Mouse (Mus musculus): Measurements from ENCODE around the gene Gm10447. TPM values are rescaled to one million over a fixed set of nuclear protein-coding genes. Genes with fewer than 3 reads are reported as not detected.

Gene Gm10447
- total RNA-seq, 2 experiments from 2014 or later = 0.12 to 0.15 TPM

DNA sequence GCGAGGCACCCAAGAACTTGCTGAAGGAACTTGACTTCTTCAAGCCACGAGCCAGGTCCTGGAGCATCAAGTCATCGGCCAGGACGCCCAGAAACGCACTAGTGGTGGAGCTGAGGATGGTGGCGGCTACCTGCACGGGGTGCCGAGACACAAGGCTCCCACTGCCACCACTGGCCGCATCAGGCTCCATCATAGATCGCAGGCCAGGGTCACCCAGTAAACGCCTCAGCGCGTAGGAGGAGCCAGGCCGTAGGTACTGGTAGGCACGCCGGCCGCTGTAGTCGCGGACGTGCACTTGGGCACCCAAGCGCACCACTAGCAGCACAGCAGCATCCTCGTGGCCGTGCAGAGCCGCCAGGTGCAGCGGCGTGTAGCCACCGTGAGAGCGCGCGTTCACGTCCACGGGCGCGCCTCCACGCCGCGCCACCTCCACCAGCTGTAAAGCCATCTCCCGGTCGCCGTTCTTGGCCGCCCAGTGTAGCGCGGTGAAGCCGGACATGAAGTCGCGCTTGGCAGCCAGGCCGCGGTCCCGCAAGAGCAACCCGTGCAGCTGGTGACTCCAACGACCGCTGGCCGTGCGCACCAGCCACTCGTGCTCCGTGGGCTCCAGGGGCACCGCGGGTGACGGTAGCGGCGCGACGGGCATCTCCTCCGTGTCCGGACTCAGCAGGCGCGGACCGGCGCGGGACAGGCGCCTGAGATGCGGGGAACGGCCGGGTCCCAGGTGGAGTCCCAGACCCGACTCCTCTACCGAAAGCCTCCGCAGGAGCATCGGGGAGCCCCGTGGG lies 21.7 kb upstream of the Gm10447 start:
- DNase-seq = no peak

GRCm38 (mm10) chr11:53477833-53478232 lies 20.9 kb upstream of the Gm10447 start:
- DNase-seq = no peak

GRCm38 (mm10) chr11:53475620-53476019 lies 18.7 kb upstream of the Gm10447 start:
- DNase-seq = no peak

DNA sequence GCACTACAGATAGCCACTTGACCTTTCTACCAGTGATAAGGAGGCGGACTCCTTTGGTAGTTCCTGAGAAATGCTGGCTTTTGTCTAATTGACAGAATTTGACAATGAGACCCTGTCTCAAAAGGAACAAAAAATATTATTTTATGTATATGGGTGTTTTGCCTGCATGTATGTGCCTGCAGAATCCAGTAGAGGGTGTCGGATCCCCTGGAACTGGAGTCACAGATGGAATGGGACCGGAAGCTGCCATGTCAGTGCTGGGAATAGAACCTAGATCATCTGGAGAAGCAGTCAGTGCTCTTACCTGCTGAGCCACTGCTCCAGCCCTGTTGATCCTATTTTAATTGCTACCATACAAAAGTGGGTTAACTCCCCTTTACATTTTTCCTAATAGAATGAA lies 15.8 kb upstream of the Gm10447 start:
- DNase-seq = no peak

GRCm38 (mm10) chr11:53469968-53470695 lies 13.2 kb upstream of the Gm10447 start, which contains the start of gene Gm9837:
Gm9837 (minus strand) TSS chr11:53470479.
- DNase-seq = peak; percentile 93

- no peak for DNase-seq
Observed at GRCm38 (mm10) chr11:53469294-53469967, 12.5 kb upstream of the Gm10447 start.

GRCm38 (mm10) chr11:53466231-53466971 lies 9.5 kb upstream of the Gm10447 start:
- DNase-seq = peak; percentile 89

GRCm38 (mm10) chr11:53463551-53464424 lies 6.9 kb upstream of the Gm10447 start:
- peak; percentile 46 for DNase-seq

DNA sequence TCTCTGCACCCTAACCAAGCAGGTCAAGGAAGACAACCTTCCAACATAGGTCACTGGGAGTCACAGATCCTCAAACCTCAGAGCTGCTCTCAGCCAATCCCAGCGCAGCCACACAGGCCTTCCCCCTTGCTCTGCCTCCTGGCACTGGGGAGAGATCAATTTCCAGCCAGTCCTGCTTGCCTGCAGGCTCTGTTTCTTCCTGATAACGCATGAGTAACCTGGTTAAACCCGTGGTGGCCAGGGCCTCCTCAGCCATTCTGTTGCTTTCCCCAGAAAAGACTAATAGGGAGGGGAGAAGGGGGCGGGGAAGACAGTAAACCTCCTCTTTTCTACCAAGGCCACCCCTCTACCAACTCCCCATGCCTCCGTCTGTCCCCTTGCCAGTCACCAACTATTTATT lies 4.8 kb upstream of the Gm10447 start:
- peak; percentile 41 for DNase-seq

GRCm38 (mm10) chr11:53460192-53460591 lies 3.3 kb upstream of the Gm10447 start:
- DNase-seq = no peak

- DNase-seq = no peak
Observed at GRCm38 (mm10) chr11:53458996-53459395, 2.1 kb upstream of the Gm10447 start.

DNA sequence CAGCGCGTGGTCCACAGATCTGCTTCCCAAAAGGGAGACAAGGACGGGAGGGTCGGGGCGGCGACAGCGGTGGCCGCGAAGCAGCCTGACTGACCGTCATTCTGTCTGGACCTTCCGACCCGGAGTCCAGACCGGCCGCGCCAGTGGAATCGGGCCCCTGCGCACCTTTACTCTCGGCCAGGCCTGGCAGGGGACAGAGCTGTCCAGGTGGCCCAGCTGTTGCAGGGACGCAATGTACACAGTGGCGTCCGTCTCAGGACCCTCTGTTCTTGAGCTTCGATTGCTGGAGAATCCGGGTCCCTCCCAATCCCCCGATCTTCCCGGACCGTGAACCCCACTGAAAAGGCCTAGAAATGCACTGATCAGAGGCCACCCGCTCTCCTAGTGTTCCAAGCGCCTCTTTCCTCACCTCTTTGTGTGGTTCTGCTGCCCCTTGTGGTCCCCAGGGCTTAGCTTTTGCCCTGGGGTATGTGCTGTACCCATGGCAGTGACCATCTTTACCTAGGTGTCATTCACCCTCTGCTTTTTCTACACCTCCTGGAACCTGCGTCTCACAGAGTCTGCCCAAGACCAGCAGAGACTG lies 553 bp upstream of the Gm10447 start:
- peak; percentile 33 for DNase-seq

DNA sequence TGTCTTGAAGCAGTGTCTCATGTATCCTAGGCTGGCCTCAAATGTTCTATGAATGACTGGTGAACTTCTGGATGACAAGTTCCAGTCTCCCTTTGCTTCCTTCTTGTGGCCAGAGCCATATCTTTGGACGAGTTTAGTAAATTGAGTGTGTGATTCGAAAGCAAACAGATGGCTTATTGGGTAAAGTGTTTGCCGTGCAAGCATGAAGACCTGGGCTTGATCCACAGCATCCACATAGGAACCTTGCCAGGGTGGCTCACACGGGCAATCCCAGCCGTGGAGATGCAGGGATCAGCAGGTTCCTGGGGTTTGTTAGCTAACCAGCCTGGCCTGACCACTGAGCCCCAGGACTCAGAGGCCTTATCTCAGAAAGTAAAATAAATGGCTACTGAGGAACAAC lies 3.9 kb downstream of the Gm10447 start:
- DNase-seq = no peak

DNA sequence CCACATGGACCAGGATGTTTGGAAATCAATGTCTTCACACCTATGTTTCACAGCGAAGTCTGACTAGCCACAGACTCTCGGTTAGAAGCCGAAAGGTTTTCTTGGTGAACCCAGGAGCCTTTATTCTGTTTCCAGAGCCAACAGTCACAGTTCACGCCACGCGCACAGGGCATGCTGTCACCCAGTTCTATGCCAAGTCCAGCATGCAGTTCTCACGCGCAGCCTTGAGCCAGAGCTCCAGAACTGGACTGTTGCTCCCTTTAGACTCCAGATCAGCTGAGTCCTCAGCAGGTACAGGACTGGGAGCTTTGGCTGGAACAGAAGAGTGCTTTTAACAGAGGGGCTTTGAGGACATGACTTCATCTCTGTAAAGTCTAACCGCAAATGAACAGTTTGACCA lies 4.5 kb downstream of the Gm10447 start:
- DNase-seq = peak; percentile 39

GRCm38 (mm10) chr11:53451361-53451760 lies 5.5 kb downstream of the Gm10447 start:
- DNase-seq = no peak

DNA sequence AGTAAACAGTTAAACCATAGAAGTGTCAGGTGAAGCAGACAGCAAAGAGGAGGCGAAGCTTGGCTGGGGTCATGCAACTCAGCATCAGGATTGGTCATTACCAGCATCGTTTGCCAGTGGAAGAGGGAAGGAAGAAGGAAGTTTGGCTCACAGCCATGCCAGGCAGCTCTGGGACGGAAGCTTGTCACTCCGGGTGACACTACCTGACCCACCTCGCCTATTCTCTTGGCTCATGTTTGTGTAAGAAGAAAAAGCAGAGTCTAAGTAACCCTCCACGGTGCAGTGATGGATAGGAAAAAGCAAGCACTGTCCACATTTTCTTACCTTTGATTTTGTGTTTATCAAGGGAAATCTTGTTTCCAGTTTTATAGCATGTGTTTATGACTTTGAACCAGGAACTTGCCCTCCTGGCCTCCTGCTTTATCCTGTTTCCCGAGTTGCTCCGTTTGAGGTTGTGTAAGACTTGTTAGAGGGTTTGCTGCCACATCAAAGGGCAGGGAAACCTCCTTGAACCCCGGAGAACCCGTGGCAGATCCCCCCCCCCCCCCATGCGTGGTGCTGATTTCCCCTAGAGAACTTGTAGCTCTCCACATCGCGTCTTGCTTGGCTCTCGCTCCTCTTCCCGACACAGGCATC lies 6.7 kb downstream of the Gm10447 start:
- no peak for DNase-seq

- peak; percentile 86 for DNase-seq
Observed at GRCm38 (mm10) chr11:53448529-53448928, 8.4 kb downstream of the Gm10447 start.

- DNase-seq = no peak
Observed at GRCm38 (mm10) chr11:53447996-53448395, 8.9 kb downstream of the Gm10447 start.

DNA sequence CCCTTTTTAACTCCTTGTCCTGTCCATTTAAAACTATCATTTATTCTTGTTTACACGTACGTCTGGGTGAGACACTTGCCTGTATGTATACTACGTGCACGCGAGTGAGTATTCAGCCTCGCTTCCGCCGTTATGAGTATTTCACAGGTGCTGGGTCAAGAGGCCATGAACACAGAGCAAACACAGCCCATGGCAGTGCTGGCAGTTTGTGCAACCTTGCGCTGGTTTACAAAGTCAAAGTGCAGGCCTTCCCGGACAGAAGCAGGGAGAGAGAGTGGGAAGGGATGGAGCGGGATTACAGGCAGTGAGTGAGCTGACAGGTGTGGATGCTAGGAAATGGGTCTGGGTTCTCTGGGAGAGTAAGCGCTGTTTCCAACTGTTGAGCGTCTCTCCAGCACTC lies 10.7 kb downstream of the Gm10447 start:
- no peak for DNase-seq

DNA sequence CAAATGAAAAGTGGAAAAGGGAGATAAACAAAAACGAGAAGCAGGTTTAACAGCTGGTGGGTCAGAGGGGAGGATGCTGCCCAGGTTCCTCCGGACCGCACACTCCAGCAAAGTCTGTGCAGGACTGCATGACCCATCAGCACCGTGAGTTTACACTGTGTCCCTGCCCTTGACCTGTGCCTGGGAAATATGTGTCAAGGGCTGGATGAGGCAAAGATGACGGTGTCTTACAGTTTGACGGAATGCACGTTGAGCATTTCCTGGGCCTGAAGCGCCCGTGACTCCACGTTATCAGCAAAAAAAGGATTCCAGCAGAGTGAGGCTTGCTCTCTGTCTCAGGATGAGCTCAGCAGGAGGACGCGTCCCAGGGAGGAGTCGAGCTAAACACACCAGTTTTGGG lies 11.3 kb downstream of the Gm10447 start:
- DNase-seq = peak; percentile 46
